Mouse (Mus musculus): ENCODE results near the gene Cln5.

Gene Cln5

DNA sequence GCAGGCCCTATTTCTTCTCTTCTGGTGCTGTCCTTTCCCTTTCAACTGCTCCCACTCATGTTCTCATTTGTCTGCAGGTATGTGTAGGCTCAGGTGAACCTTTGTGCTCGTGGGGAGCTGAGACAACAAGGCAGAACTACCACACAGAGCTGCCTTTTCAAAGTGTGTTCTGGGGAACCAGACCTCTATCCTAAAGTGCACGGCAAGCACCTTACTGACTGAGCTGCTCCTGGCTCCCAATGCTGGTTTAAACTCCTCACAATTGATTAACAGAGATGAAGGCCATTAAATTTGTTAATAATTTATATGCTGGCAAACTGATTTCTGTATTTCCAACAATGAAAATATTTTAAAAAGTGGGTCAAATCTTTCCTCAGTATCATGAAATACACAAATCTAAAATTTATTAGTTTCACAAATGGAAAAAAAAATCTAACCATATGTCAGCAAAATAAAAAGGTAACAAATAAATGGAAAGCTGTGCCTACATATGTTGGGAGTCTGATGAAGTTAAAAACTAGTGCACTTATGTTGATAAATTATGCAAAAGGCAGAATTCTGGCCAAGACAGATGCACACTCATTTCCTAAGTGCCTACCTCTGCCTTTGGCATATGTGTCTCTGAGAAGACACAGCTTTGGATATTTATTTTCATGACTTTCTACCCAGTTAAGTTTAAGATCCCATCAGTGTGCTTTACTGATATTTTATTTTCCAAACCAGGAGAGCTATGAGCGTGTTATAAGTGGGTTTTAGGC is 42.8 kb downstream of the Cln5 start:
- no peak for DNase-seq (ENCODE audit: extremely low read depth, low read depth)

DNA sequence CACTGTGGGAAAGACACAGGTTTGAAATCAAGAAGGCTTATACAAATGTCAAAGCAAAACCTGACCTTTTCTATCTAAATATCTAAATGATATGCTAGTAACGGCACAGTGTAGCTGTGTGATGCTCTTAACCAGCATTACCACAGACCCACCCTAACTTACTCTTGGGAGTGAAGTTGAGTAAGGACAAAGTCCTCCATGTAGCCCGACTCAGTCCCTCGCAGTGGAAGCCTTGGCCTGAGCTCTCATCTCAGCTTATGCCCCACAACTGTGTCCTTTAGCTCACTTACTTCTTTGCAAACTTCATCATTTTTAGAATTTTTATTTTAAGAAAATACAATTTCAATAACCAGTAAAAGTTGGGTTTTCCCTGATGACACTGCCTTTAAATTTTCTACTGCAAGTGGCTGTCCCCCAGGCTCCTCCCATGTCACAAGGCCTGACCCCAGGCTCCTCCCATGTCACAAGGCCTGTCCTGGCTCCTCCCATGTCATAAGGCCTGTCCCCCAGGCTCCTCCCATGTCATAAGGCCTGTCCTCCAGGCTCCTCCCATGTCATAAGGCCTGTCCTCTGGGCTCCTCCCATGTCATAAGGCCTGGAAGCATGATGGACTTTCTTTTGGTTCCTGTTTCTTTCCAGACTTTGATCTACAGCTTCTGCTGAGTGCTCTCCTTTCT is 45.1 kb downstream of the Cln5 start:
- no peak for DNase-seq (ENCODE audit: extremely low read depth, low read depth)

DNA sequence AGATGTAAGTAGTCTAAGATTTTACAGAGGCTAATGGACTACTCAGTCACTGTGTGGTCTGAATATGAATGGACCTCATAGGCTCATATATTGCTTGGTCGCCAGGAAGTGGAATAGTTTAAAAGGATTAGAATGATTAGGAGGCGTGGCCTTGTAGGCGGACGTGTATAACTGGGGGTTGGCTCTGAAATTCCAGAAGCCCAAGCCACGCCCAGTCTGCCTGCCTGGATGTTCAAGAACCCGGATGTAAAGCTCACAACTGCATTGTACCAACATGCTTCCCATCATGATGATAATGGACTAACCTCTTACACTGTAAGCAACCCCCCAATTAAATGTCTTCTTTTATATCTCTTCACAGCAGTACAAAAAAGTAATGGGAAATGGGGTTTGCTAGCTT is 55.7 kb downstream of the Cln5 start:
- no peak for DNase-seq (ENCODE audit: extremely low read depth, low read depth)

Measured in MEL-GATA-1-ER (cell line).